Mouse (Mus musculus) kidney, adult 2 months (tissue): Measurements from ENCODE around the gene Cdk2. TPM values are rescaled to one million over a fixed set of nuclear protein-coding genes. Genes with fewer than 3 reads are reported as not detected.

Experiments used
- DNase-seq: peaks from one replicate; pipeline ENCODE4 v3.0.0; 2021
- H3K27ac ChIP-seq: fragments of 200-500 bp; 2 replicates; pipeline ENCODE4 v1.5.1; 2012; ENCODE audit warnings: low read depth, low read length, control low read depth, inconsistent platforms; ENCODE audit not compliant: insufficient read depth
- H3K27me3 ChIP-seq: fragments of 200-500 bp; replicated peaks from 2 replicates; pipeline ENCODE4 v1.6.1; 2012; ENCODE audit warnings: mild to moderate bottlenecking, moderate library complexity, low read length, inconsistent platforms; ENCODE audit not compliant: control insufficient read depth, insufficient read depth
- H3K36me3 ChIP-seq: fragments of 200-500 bp; 2 replicates; pipeline ENCODE4 v1.6.1; 2012; ENCODE audit warnings: mild to moderate bottlenecking, moderate library complexity, low read length, inconsistent platforms; ENCODE audit not compliant: control insufficient read depth, insufficient read depth
- H3K4me1 ChIP-seq: fragments of 200-500 bp; 2 replicates; pipeline ENCODE4 v1.6.1; 2011; ENCODE audit warnings: low read length; ENCODE audit not compliant: control insufficient read depth, insufficient read depth
- H3K4me3 ChIP-seq: fragments of 200-500 bp; 2 replicates; pipeline ENCODE4 v1.5.1; 2011; ENCODE audit warnings: mild to moderate bottlenecking, low read depth, low read length, control low read depth; ENCODE audit not compliant: insufficient read depth
- CTCF ChIP-seq: fragments of 200-500 bp; conservative IDR thresholded peaks from 2 replicates; pipeline ENCODE4 v1.5.1; 2011; ENCODE audit warnings: low read depth, mild to moderate bottlenecking, control low read depth, low read length, moderate library complexity, mixed read lengths; ENCODE audit not compliant: insufficient read depth, insufficient read length
- POLR2A ChIP-seq: fragments of 200-500 bp; IDR thresholded peaks from one replicate; pipeline ENCODE4 v1.6.1; 2011; ENCODE audit warnings: low read depth, low read length, control low read depth
- WGBS: fragments of 180-500 bp; shearing (Covaris S2); methylation state at CpG from one replicate; pipeline ENCODE4 v1.1.7; 2018; 5-methylcytosine and 5-hydroxymethylcytosine counted together
- polyA plus RNA-seq: library from polyadenylated mRNA; depleted of rRNA; stranded (reverse); fragments of >200 nt; gene quantifications from 2 replicates; pipeline ENCODE4 v1.2.3, GENCODE M21; 2012

The Cdk2 gene
- polyA plus RNA-seq, 1 experiment: 12.4 TPM

DNA sequence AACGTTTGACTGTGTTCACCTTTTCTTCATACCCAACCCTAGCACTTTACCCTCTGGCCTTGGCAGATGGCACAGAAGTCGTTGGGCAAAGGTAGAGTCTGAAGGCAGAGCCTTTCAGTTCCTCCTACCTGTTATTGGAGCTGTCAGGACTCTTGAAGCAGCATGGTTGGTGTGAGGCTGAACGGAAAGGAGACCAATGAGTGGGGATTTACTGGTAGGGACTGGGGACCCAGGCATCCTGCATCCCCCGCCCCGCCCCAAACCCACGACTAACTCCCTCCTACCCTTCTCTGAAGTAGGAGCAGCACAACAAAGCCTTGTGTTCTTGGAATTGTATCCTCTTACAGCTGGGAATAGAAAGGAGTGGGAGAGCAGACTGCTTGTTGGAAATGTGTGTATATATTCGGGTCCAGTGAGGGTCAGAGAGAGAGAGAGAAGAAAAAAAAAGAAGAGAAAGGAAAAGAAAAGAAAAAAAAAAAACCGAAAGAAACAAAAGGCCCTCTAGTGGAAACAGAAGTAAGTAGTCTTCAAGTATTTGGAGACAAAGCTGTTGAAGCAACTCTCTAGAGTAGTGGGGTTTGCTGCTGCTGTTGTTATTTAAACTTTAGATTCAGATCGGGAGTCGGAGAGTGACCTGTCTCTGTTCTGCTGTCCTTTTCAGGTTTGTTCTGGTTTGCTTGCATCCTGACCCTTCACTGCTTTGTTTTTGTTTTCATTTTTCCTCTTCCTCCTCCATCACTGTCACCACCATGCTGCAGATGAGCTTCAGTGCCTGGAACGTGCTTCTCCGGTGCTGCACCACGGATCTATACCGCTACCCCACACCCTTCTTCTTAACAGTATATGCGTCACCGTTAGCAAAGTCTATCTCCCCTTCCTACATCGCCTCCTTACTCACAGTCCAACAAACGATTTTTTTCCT, 40.1 kb upstream of the Cdk2 start, which contains the start of gene Dgka:
Gene Dgka (minus strand): TSS at position 176 of the 922 bp plus-strand sequence.
- 28% methylated on average over 18 of the region's 18 CpGs for WGBS
- peak; percentile 65 for DNase-seq
- Histone ChIP-seq H3K36me3 (no peaks in the 10 kb centered on the region), H3K27me3 (no peaks in the 10 kb centered on the region), H3K27ac (peak within 1 kb of the TSS; percentile 62), H3K4me3 (peak within 1 kb of the TSS; percentile 77), H3K4me1 (peaks cover 11% of the 10 kb centered on the region; the same call in 1 of the 2 replicates)
- no peak for TF ChIP-seq CTCF
- TF ChIP-seq POLR2A: no peak

DNA sequence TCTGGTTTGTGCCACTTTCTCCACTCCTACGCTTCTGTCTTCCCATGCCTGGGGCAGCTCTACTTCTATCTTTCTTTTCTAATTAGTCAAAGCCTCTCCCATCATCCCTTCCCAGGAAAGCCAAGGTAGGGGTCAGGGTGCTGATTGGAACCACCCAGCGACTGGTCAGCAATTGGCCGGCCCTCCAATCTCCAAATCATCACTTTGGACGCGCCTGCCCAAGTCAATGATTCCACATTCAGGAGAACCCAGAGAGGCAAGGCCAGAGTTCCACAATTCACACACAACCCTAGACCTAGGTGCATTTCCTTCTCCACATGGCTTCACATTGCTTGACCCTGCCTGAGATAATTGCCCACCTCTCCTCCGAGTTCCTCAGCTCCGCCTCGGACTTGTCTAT, 39.4 kb upstream of the Cdk2 start:
- WGBS: 24% methylated on average over 8 of the region's 8 CpGs
- H3K27me3 ChIP-seq: no peaks in the 10 kb centered on the region
- H3K36me3 ChIP-seq: no peaks in the 10 kb centered on the region
- peak overlapping the region; percentile 62 for H3K27ac ChIP-seq
- DNase-seq: peak; percentile 77
- no peak for TF ChIP-seq POLR2A
- no peak for TF ChIP-seq CTCF
- peaks cover 9% of the 10 kb centered on the region; the same call in 1 of the 2 replicates for H3K4me1 ChIP-seq
- peak overlapping the region; percentile 77 for H3K4me3 ChIP-seq

DNA sequence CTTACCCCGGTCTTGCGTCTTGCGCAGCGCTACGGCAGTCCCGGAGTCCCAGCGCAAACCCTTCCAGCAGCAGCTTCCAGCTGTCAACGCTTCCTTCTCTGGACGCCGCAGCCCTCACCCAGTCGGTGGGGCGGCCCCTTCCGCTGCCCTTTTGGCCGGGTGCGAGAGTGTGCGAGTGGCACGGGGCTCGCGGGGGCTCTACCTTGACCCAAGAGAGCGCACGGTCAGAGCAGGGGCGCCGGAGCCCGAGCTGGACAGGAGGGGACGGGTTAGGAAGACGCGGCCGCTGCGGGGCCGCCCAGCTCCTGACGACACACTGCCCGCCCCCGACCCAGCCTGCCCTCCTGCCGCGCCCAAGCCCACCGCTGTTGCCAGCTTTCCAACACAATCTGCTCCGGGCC, 39.0 kb upstream of the Cdk2 start:
- H3K27me3 ChIP-seq: no peaks in the 10 kb centered on the region
- H3K4me1 ChIP-seq: peaks cover 9% of the 10 kb centered on the region; the same call in 1 of the 2 replicates
- under 1% methylated on average over 34 of the region's 37 CpGs for WGBS
- TF ChIP-seq POLR2A (no peak), CTCF (no peak)
- peak overlapping the region; percentile 77 for H3K4me3 ChIP-seq
- H3K27ac ChIP-seq: peak overlapping the region; percentile 62
- DNase-seq: peak; percentile 71
- no peaks in the 10 kb centered on the region for H3K36me3 ChIP-seq

DNA sequence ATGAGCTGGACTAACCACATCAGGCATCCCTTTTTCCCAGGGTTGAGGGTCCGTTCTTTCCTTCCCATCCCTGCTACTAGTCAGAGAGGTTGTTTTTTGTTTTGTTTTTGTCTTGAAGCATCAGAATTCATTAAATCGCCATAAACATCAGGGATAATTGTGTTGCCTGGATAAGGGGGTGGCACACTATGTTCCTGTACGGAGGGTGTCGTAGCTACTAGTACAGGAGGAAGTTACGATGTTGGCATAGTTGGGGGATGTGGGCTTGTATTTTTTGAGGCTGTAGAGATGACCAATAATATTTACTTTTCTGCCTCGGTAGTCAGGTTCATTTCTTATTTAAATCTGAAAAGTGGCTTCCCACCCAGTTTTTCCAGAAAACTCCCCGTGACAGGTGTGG, 38.4 kb upstream of the Cdk2 start:
- 3% methylated on average over 7 of the region's 7 CpGs for WGBS
- peak; percentile 7 for DNase-seq
- H3K27me3 ChIP-seq: no peaks in the 10 kb centered on the region
- TF ChIP-seq CTCF (no peak), POLR2A (no peak)
- H3K36me3 ChIP-seq: no peaks in the 10 kb centered on the region
- peak overlapping the region; percentile 62 for H3K27ac ChIP-seq
- H3K4me3 ChIP-seq: peak overlapping the region; percentile 77
- peaks cover 9% of the 10 kb centered on the region; the same call in 1 of the 2 replicates for H3K4me1 ChIP-seq

DNA sequence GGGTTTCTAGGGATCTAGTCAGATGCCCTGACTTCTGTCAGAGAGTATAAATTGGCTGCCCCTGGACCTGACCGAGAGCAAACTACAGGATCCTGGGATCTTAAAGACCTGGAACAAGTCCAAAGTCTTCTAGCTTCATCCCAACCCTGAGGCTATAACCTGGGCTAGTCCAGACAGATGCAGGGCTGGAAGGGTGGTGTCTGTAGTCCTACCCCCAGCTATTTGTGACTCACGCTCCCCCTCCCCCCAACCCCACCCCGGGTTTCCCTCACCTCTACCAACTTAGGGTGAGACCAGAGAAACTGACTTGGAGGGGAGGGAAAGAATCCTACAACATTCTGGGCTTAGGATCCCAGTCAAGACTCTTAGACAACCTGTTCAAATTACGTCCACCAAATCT, 37.8 kb upstream of the Cdk2 start:
- no peak for DNase-seq
- no peak overlapping the region for H3K4me3 ChIP-seq
- H3K27ac ChIP-seq: no peak overlapping the region
- no peaks in the 10 kb centered on the region for H3K27me3 ChIP-seq
- 29% methylated on average over 4 of the region's 4 CpGs for WGBS
- peaks cover 9% of the 10 kb centered on the region; the same call in 1 of the 2 replicates for H3K4me1 ChIP-seq
- TF ChIP-seq CTCF: no peak
- no peak for TF ChIP-seq POLR2A
- no peaks in the 10 kb centered on the region for H3K36me3 ChIP-seq

DNA sequence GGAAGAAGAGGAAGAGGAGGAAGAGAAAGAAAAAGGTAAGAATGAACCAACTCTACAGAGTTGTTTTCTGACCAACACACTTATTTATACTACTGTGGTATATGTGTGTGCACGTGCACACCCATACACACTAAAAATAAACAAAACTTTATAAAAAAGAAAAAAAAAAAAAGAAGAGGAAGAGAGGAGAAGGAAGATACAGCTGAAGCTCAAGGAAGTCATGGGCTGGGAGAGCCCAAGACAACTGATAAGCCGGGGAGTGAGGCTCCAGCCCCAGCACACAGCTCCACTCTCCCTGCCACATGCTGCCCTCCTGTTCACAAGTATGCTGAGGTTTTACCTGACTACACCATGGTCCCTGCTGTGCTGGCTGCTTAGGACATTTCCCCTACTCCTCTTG, 35.5 kb upstream of the Cdk2 start:
- H3K36me3 ChIP-seq: no peaks in the 10 kb centered on the region
- H3K27me3 ChIP-seq: no peaks in the 10 kb centered on the region
- WGBS: 69% methylated on average over 2 of the region's 2 CpGs
- TF ChIP-seq CTCF (no peak), POLR2A (no peak)
- no peak overlapping the region for H3K4me3 ChIP-seq
- peaks cover 8% of the 10 kb centered on the region; the same call in 1 of the 2 replicates for H3K4me1 ChIP-seq
- no peak for DNase-seq
- no peak overlapping the region for H3K27ac ChIP-seq

DNA sequence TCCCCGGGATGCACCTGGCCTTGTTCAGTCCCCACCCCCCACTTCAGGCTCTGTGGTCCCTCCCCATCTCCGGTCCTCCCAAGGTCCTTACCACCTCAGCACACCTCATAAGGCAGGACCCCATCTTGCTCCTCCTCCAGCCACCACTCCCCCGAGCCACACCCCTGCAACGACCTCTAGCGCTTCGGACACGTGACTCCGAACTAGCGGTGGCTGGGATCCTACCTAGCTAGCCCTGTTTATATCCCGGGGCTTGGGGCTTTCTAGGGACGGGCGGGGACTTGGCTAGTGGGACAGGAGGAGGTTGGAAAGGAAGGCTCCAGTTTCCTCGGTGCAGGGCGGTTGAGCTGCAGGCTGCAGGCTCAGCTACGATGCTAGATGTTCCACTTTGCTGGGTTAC, 32.6 kb upstream of the Cdk2 start:
- H3K4me3 ChIP-seq: no peak overlapping the region
- H3K27me3 ChIP-seq: no peaks in the 10 kb centered on the region
- WGBS: 18% methylated on average over 15 of the region's 15 CpGs
- H3K4me1 ChIP-seq: no peaks in the 10 kb centered on the region
- DNase-seq: peak; percentile 17
- no peak overlapping the region for H3K27ac ChIP-seq
- TF ChIP-seq POLR2A: no peak
- TF ChIP-seq CTCF: no peak
- H3K36me3 ChIP-seq: no peaks in the 10 kb centered on the region
